Mouse (Mus musculus) CH12.LX (cell line): ENCODE data around the gene Sema6d.

Experiments used
- CTCF ChIP-seq, 2 experiments: IDR thresholded peaks in 1 of 2; conservative IDR thresholded peaks in 1 of 2; 2 replicates each; pipeline ENCODE4 v1.5.1; 2011 to 2012; ENCODE audit warnings: low read depth in 2 of 2, low read length in 2 of 2, improper control_type of control experiment in 1 of 2, inconsistent platforms in 1 of 2, mild to moderate bottlenecking in 1 of 2, moderate library complexity in 1 of 2
- E2F4 ChIP-seq: IDR thresholded peaks from 2 replicates; pipeline ENCODE4 v1.6.1; 2011; ENCODE audit warnings: low read depth, low read length, improper control_type of control experiment; ENCODE audit not compliant: insufficient replicate concordance
- EP300 ChIP-seq: IDR thresholded peaks from 2 replicates; pipeline ENCODE4 v1.6.1; 2011; ENCODE audit warnings: low read length, improper control_type of control experiment
- MEF2A ChIP-seq: IDR thresholded peaks from 2 replicates; pipeline ENCODE4 v1.6.1; 2014; ENCODE audit warnings: low read depth, mild to moderate bottlenecking, inconsistent platforms, low read length, improper control_type of control experiment, borderline replicate concordance
- POLR2A ChIP-seq: IDR thresholded peaks from 2 replicates; pipeline ENCODE4 v1.6.1; 2011; ENCODE audit warnings: low read depth, mild to moderate bottlenecking, improper control_type of control experiment, low read length

- TF ChIP-seq EP300 (no peak), POLR2A (no peak), CTCF (conservative IDR thresholded peaks at IDR 0.05 in 1 of 2, IDR thresholded peaks at IDR 0.05 in 1 of 2; ENCODE audit: low read depth in 2 of 2, low read length in 2 of 2) (no peak), E2F4 (no peak), MEF2A (no peak)
These were observed 527.7 kb downstream of the Sema6d start for GRCm38 (mm10) chr2:124617440-124617839.
